Mouse (Mus musculus) brown adipose tissue, adult 24 weeks (tissue): ENCODE measurements around the gene Bik. TPM values are rescaled to one million over a fixed set of nuclear protein-coding genes. Genes with fewer than 3 reads are reported as not detected.

Source experiments
- H3K27ac ChIP-seq: fragments of 200-500 bp; replicated peaks from 2 replicates; pipeline ENCODE4 v1.5.1; 2012; ENCODE audit warnings: low read depth, mild to moderate bottlenecking, low read length
- H3K4me1 ChIP-seq: fragments of 200-500 bp; 2 replicates; pipeline ENCODE4 v1.6.1; 2012; ENCODE audit warnings: low read length, mixed read lengths; ENCODE audit not compliant: control insufficient read depth, insufficient read depth, insufficient read length
- H3K4me3 ChIP-seq: fragments of 200-500 bp; 2 replicates; pipeline ENCODE4 v1.5.1; 2012; ENCODE audit warnings: low read depth, mild to moderate bottlenecking, low read length, moderate library complexity; ENCODE audit not compliant: insufficient read depth
- polyA plus RNA-seq: library from polyadenylated mRNA; stranded (reverse); fragments of >200 nt; gene quantifications from 2 replicates; pipeline ENCODE4 v1.2.4, GENCODE M21; 2012; ENCODE audit not compliant: missing spikeins, insufficient read depth, insufficient read length

Gene Bik
- polyA plus RNA-seq, 1 experiment = 4.1 TPM

DNA sequence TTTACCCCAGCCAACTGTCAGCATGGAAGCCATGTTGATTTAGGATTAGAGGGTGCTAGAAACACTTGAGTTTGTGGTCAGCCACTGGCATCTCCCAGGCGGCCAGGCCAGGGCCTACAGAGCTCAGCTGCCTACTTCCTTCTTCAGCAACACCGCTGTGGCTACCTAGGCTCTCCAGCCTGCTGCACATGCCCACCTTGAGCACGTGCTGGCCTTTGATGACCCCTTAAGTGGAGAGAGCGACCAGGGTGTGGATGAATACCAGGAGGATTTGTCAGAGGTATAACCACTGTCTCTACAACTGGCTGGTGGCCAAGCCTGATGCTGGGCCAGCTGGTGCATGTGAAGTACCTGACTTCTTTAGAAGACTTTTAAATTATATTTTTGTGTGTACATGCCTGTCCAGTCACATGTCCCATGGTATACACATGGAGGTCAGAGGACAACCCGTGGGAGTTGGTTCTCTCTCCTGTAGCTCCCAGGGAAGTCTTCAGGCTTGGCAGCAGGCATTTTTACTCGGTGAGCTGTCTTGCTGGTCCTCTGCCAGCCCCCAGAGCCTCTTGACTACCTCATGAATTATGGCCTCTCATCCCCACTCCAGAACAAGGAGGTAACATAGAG, 48.2 kb downstream of the Bik start:
- H3K4me3 ChIP-seq = no peak overlapping the region
- H3K4me1 ChIP-seq = peaks cover 11% of the 10 kb centered on the region
- no peak overlapping the region for H3K27ac ChIP-seq

DNA sequence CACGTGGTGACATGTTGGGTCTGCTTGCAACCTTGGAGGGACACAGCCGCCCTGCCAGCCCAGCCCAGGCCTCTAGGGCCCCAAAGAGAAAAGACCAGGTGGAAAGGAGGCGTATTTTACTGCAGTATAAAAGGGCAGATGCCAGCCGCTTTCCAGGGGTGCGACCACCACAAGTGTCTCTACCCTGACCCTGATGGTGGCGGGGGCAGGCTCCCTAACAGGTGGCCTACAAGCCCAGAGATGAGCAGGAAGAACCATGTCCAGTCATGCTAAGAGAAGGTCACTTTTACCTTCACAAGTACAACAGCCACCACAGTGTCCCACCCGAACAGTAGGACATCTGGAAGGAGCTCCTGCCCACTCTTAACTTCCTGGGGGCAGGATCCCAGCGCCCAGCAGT, 48.9 kb downstream of the Bik start:
- peaks cover 9% of the 10 kb centered on the region for H3K4me1 ChIP-seq
- H3K27ac ChIP-seq = no peak overlapping the region
- H3K4me3 ChIP-seq = no peak overlapping the region

DNA sequence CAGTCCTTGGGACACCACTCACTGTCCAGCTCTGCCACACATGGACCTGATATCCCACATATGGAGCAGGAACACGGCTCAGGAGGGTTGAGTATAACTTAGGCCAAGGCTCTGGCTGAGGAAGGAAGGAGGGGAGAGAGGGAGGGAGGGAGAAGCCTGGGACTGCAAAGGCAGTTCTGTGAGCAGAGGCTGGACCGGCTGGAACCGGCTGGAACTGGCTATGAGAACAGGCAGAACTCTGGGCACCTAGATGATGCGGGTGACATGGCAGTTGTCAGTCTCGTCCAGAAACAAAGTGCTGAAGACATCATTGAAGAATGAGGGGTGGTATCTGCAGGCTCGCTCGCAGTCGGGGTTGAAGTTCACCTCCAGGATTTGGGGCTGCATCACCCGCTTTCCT, 50.0 kb downstream of the Bik start:
- H3K4me1 ChIP-seq = no peaks in the 10 kb centered on the region
- H3K27ac ChIP-seq = no peak overlapping the region
- H3K4me3 ChIP-seq = no peak overlapping the region

DNA sequence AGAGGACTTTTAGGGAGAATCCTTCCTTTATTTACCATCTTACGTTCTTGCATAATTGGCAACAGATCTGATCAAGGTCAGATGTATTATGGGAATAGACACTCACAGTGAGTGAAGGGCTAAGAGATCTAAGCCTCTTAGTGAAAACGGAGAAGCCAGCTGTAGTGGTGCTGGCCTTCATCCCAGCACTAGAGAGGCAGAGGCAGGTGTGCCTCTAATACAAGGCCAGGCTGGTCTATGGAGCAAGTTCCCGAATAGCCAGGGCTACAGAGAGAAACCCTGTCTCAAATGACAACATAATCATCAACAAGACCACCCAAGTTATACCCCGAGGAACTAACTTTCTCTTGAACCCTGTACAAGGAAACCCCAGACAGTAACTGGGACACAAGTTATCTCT, 56.3 kb downstream of the Bik start:
- Histone ChIP-seq H3K27ac (no peak overlapping the region), H3K4me3 (no peak overlapping the region), H3K4me1 (no peaks in the 10 kb centered on the region)

DNA sequence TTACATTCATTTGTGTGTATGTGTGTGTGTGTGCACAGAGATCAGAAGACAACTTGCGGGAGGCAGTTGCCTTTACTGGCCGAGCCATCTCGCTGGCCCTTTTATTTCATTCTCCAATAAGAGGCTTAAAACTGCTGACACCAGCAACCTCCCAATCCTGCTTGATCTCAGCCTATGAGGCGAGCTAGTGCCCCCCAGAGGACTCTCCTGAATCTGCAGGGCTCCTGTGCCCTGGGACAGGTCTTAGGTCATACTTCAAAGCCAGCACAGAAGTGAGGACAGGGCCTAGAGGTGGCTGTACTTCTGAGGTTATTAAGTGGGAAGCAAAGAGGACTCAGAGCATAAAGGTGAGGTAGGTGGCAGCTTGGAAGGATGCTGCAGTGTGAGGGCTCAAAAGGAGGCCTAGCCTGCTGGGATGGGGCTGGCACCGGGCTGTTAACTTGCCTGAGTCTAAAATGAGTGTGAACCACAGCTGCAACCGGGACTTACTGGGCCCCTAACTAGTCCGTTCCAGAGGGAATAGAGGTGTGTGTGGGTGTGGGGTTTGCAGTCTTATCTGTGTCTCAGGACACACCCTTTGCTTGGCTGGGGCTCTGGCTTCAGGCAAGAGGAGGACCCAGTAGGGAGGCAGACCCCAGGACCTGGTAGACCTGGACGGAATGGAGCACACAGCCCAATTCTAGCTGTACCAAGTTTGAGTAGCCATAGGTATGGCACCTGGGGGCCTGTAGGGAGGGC, 56.9 kb downstream of the Bik start:
- Histone ChIP-seq H3K27ac (no peak overlapping the region), H3K4me1 (no peaks in the 10 kb centered on the region), H3K4me3 (no peak overlapping the region)

DNA sequence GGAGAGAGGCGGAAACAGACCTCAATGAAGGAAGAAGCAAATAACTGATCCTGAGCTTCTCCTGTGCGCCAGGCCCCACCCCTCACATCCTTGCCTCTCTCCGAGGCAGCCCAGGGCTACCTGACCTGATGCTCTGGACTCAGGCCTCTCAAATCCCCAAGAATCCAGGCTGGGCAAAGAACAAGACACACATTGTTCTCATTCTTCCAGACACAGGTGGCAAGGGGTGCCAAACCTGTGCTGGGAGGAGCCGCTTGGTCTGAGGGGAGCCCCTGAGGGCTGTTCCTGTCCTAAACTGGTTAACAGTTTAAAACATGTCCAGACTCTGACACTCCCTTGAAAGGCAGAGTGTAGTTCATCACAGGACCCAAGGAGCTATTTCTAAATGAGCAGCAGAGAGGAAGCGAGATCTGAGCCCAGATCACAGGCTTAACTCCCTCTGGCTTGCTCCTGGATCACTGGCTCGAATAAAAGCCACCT, 58.1 kb downstream of the Bik start:
- Histone ChIP-seq H3K27ac (no peak overlapping the region), H3K4me1 (no peaks in the 10 kb centered on the region), H3K4me3 (no peak overlapping the region)

DNA sequence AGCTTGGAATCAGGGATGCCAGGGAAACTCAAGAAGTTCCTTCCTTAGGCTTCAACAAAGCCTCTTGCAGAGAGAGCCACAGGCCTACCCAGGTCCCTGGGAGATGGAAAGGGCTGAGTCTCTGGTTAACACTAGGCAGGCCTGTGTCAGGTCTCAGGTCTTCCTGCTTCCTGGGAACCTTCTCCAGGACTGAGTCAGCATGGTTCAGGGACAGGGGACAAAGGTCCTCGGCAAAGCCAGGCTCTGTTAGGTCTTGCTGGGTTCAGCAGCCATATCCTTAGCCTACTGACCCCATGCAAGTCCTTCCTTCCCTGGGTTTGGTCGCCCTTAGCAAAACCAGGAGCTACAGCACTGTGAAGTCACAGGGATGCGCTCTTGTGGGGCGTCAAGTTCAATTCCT, 64.2 kb downstream of the Bik start:
- Histone ChIP-seq H3K27ac (no peak overlapping the region), H3K4me1 (peaks cover 12% of the 10 kb centered on the region; the same call in 1 of the 2 replicates), H3K4me3 (no peak overlapping the region)

DNA sequence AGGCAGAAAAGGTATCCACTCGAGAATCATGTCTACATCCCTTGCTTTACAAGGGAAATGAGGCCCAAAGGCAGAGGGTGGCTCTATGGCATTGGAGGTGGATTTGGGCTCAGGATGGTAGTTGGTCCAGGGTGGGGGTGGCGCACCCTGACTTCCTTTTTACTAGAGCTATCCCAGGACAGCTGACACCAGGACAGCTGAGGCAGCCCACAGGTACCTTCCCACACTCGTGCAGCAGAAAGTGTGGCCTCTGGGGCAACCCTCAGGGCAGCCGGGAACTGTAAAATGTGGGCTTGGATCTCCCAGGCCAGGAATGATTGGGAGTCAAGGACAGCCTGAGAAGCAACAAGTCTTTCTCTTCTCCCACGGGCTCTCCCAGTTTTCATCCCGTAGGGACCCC, 65.1 kb downstream of the Bik start:
- Histone ChIP-seq H3K4me3 (no peak overlapping the region), H3K27ac (no peak overlapping the region), H3K4me1 (peaks cover 12% of the 10 kb centered on the region; the same call in 1 of the 2 replicates)

DNA sequence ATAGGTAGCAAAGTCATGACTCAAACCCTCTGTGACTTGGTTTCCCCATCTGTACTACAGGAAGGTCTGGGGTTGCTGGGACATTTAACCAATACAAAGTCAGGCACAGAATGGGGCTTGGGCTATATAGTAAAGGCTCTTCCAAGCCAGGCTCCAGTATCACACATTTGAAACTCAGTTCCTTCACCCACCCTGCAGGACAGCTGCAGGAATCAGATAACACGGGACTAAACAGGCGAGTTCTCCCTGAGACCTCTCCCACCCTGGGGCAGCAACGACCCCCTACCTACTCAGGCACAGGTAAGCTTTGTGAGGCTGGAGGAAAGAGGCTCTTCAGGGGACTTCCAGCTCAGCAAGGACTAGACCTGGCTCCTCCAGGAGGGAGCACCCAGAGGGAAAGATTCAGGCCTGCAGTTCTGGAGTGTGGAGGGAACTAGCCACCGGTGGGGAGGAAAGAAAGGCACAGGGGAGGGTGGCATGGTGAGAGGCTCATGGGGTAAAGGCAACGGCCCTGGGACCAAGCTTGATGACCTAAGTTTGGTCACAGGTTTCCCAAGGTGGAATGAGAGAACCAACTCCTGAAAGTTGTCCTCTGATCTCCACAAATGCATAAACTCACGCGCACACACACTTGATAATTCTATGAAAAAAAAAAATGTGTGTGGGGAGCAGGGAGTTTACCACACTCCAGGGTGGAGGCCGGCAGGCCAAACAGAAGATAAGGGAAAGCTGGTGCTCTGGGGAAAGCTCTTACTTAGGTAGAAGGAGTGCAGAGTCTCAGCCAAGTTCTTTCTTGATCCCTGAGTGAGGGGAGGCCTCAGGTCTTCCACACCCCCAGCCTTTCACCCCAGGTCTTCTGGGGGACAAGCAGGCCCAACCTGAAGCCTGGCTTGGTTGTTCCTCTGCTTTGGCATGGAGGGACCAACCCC, 65.9 kb downstream of the Bik start:
- Histone ChIP-seq H3K27ac (no peak overlapping the region), H3K4me3 (no peak overlapping the region)

DNA sequence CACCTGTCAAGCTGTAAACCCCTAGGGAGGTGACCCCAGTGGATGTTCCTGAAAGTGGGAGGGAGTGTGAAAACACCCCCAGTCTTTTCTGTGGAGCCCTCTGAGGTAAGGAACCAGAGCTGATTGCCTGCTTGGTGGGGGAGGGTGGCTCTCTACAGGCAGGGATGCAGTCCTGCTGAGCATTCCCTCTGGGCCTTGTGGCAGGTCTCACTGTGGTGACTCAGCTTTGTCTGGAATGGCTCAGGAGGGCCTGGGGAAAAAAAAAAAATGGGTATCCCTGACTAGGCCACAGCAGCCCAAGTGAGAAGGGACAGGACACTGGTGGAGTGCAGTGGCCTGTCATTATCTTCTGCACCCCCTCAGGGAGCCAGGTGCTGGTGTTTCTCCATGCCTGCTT, 66.5 kb downstream of the Bik start:
- Histone ChIP-seq H3K4me3 (no peak overlapping the region), H3K4me1 (peaks cover 12% of the 10 kb centered on the region; the same call in 1 of the 2 replicates), H3K27ac (no peak overlapping the region)

More for the DNA sequence above, 65.9 kb downstream of the Bik start:
- peaks cover 12% of the 10 kb centered on the region; the same call in 1 of the 2 replicates for H3K4me1 ChIP-seq

DNA sequence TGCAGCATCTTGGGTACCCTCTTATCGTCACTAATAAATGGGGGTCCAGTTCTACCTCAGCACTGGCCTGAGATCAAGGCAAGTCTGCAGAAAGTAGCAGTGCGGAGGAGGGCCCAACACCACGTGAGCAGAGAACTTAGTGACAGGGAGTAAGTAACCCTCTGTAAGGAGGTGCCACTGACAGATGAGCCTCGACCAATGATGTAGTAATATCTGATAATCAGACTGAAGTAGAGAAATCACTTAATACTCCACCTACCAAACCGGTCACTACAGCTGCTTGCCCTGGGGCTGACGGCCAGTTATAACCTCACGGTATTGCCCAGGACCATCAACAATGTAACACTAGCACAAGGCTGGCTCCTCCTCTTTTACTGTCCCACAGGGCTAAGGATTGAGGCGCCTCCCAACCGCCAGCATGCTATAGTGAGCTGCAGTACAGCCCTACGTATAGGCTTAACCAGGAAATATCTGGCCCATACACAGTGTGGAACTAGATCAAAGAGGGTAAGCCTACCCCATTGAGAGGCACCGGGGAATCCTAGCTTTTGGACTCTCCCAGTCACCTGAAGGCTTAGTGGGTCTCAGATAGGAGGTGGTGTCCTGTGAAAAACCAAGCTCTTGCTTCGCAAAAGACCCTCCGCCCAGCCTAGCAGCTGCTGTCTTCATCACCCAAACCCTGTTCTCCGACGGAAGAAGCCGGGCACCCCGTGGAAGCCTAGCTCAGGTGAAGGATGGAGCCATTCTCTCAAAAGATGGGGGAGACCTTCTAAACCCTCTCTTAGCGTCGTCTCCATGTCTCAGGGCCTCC, 67.2 kb downstream of the Bik start:
- no peak overlapping the region for H3K27ac ChIP-seq
- H3K4me1 ChIP-seq = peaks cover 12% of the 10 kb centered on the region; the same call in 1 of the 2 replicates
- H3K4me3 ChIP-seq = peak overlapping the region; percentile 89

Other genes starting within 250 kb of the Bik start
- gene Arfgap3, start 176.6 kb upstream of the Bik start, polyA plus RNA-seq = 6.4 and 12.2 TPM in 2 replicates
- gene Pacsin2, start 62.3 kb upstream of the Bik start, polyA plus RNA-seq = 42.5 and 50.0 TPM in 2 replicates
- gene Ttll1, start 16.0 kb upstream of the Bik start, polyA plus RNA-seq = 6.0 and 7.2 TPM in 2 replicates
- gene Tspo, start 36.7 kb downstream of the Bik start, polyA plus RNA-seq = 723 and 770 TPM in 2 replicates
- 29.1 and 29.6 TPM in 2 replicates for gene Mcat, start 36.9 kb downstream of the Bik start, polyA plus RNA-seq
- gene Ttll12, start 68.3 kb downstream of the Bik start, polyA plus RNA-seq = 7.0 and 7.7 TPM in 2 replicates
- gene Scube1, start 198.2 kb downstream of the Bik start, polyA plus RNA-seq = not detected in 2 replicates